Mouse (Mus musculus): ENCODE data around the gene Vmn2r78. TPM values are rescaled to one million over a fixed set of nuclear protein-coding genes. Genes with fewer than 3 reads are reported as not detected.

Gene Vmn2r78
- polyA plus RNA-seq (2015; fragmentation: Illumina TruSeq; extraction: RNeasy Lipid Tissue Mini Kit (QIAGEN cat#74804); ENCODE audit: low read depth, low replicate concordance): not detected

GRCm38 (mm10) chr7:86914794-86915193, at the start of gene Vmn2r78:
Gene Vmn2r78, plus strand, starts transcription at chr7:86915094.

GRCm38 (mm10) chr7:86995815-86996214, 80.9 kb downstream of the Vmn2r78 start, which contains the start of gene Vmn2r79:
Gene Vmn2r79, plus strand, starts transcription at chr7:86996115.

Other genes with a start within 250 kb of the Vmn2r78 start
- gene Olfr292, start 226.8 kb upstream of the Vmn2r78 start, polyA plus RNA-seq (2015; fragmentation: Illumina TruSeq; extraction: RNeasy Lipid Tissue Mini Kit (QIAGEN cat#74804); ENCODE audit: low read depth, low replicate concordance): not detected
- gene Folh1, start 139.2 kb upstream of the Vmn2r78 start, polyA plus RNA-seq (2015; fragmentation: Illumina TruSeq; extraction: RNeasy Lipid Tissue Mini Kit (QIAGEN cat#74804); ENCODE audit: low read depth, low replicate concordance): 7.3 TPM
- not detected for gene Vmn2r77, start 120.1 kb upstream of the Vmn2r78 start, polyA plus RNA-seq (2015; fragmentation: Illumina TruSeq; extraction: RNeasy Lipid Tissue Mini Kit (QIAGEN cat#74804); ENCODE audit: low read depth, low replicate concordance)
- gene Vmn2r79, start 81.0 kb downstream of the Vmn2r78 start, polyA plus RNA-seq (2015; fragmentation: Illumina TruSeq; extraction: RNeasy Lipid Tissue Mini Kit (QIAGEN cat#74804); ENCODE audit: low read depth, low replicate concordance): not detected

All from brain, adult 10 weeks (tissue).